Mouse (Mus musculus) hindbrain, postnatal 0 days (tissue): ENCODE results near the gene Tspan15. TPM values are rescaled to one million over a fixed set of nuclear protein-coding genes. Genes with fewer than 3 reads are reported as not detected.

Experiments used
- ATAC-seq: fragments of 200-750 bp; cut with Nextera tagmentation; 2 replicates; pipeline ENCODE4 v1.8.0; 2017; ENCODE audit warnings: mild to moderate bottlenecking, moderate TSS enrichment, moderate library complexity
- DNase-seq: peaks from one replicate; pipeline ENCODE4 v3.0.0-alpha.2; 2015; ENCODE audit warnings: low spot score
- H3K27ac ChIP-seq: fragments of 300-500 bp; sonication (generic); 2 replicates; pipeline ENCODE4 v1.5.1; 2014; ENCODE audit warnings: mild to moderate bottlenecking
- H3K27me3 ChIP-seq: fragments of 300-500 bp; sonication (generic); 2 replicates; pipeline ENCODE4 v1.6.1; 2014; ENCODE audit warnings: low read length, mixed read lengths; ENCODE audit not compliant: insufficient read depth
- H3K36me3 ChIP-seq: fragments of 300-500 bp; sonication (generic); 2 replicates; pipeline ENCODE4 v1.6.1; 2014; ENCODE audit warnings: low read length, mixed read lengths; ENCODE audit not compliant: insufficient read depth
- H3K4me1 ChIP-seq: fragments of 300-500 bp; sonication (generic); 2 replicates; pipeline ENCODE4 v1.6.1; 2014; ENCODE audit warnings: antibody characterized with exemption, low read length, mixed read lengths; ENCODE audit not compliant: insufficient read depth
- H3K4me2 ChIP-seq: fragments of 300-500 bp; sonication (generic); 2 replicates; pipeline ENCODE4 v1.6.1; 2014; ENCODE audit warnings: low read depth, mild to moderate bottlenecking, low read length, moderate library complexity, mixed read lengths
- H3K4me3 ChIP-seq: fragments of 300-500 bp; sonication (generic); 2 replicates; pipeline ENCODE4 v1.5.1; 2014; ENCODE audit warnings: low read length
- H3K9ac ChIP-seq: fragments of 300-500 bp; sonication (generic); replicated peaks from 2 replicates; pipeline ENCODE4 v1.6.1; 2014; ENCODE audit warnings: mild to moderate bottlenecking, low read length, moderate library complexity, mixed read lengths
- H3K9me3 ChIP-seq: fragments of 300-500 bp; sonication (generic); 2 replicates; pipeline ENCODE4 v1.6.1; 2016; ENCODE audit warnings: low read length, mixed read lengths
- CTCF ChIP-seq: IDR thresholded peaks from 2 replicates; pipeline ENCODE4 v1.5.1; 2016; ENCODE audit warnings: antibody characterized with exemption, control low read depth, low read depth
- WGBS: fragments of 180-500 bp; shearing (Covaris S2); extraction: QIAGEN DNeasy Blood & Tissue Kit; methylation state at CpG from one replicate; pipeline ENCODE4 v1.1.7; 2014; 5-methylcytosine and 5-hydroxymethylcytosine counted together
- microRNA-seq, 2 experiments: library from miRNA; unstranded; fragments of <30 nt; microRNA quantifications; one replicate each; pipeline ENCODE4; 2016
- polyA plus RNA-seq: library from polyadenylated mRNA; unstranded; fragments of >200 nt; fragmentation: Nextera tagmentation; extraction: Ambion mirVana; gene quantifications from 2 replicates; pipeline ENCODE4 v1.2.1, GENCODE M21; 2015
- total RNA-seq: library from RNA; depleted of rRNA; stranded (reverse); fragments of >200 nt; gene quantifications from 2 replicates; pipeline ENCODE4 v1.2.3, GENCODE M21; 2014; rRNA removed

Tspan15 gene
- total and polyA plus RNA-seq, 2 experiments from 2014 or later, result 20.4 to 30.8 TPM

GRCm38 (mm10) chr10:62143820-62144219, 87.2 kb downstream of the Tspan15 start, which contains the start of gene Fam241b:
TSS of gene Fam241b (minus strand) at chr10:62143920.
- no peaks in the 10 kb centered on the region for H3K4me1 ChIP-seq
- H3K27ac ChIP-seq, result no peak within 1 kb of the TSS
- no peaks in the 10 kb centered on the region for H3K27me3 ChIP-seq
- no peak for TF ChIP-seq CTCF
- H3K36me3 ChIP-seq, result no peaks in the 10 kb centered on the region
- no peaks in the 10 kb centered on the region for H3K9me3 ChIP-seq
- H3K9ac ChIP-seq, result no peak within 1 kb of the TSS
- ATAC-seq (no peak), DNase-seq (no peak)
- H3K4me2 ChIP-seq, result no peak within 1 kb of the TSS
- no peak within 1 kb of the TSS for H3K4me3 ChIP-seq
- WGBS, result 75% methylated on average over 8 of the region's 8 CpGs

DNA sequence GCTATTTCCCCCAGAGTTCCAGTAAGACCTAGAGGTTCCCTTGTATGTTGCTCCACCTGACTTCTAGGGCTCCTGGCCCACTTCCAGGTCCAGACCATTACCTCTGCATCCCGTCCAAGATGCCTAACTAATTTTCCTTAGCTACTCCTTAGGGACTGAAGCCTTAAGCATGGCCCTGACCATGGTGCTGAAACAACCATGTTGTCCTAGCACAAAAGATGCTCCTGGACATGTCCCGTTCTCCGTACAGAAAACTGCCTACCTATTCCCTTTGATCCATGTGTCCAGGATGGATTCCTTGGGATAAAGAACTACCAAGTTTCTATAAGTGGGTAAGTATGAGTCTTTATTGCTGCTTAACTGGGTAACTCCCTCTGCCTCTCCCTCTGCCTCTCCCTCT, 93.0 kb downstream of the Tspan15 start:
- no peak for DNase-seq
- Histone ChIP-seq H3K27ac (no peak overlapping the region), H3K27me3 (peaks cover 50% of the 10 kb centered on the region), H3K36me3 (no peaks in the 10 kb centered on the region), H3K4me1 (no peaks in the 10 kb centered on the region), H3K9me3 (no peaks in the 10 kb centered on the region), H3K4me2 (no peak overlapping the region), H3K4me3 (no peak overlapping the region), H3K9ac (no peak overlapping the region)
- 30% methylated on average over 3 of the region's 3 CpGs for WGBS
- ATAC-seq, result no peak
- no peak for TF ChIP-seq CTCF

- Histone ChIP-seq H3K27ac (no peak overlapping the region), H3K4me1 (no peaks in the 10 kb centered on the region), H3K27me3 (peaks cover 59% of the 10 kb centered on the region), H3K9me3 (no peaks in the 10 kb centered on the region), H3K9ac (no peak overlapping the region), H3K4me2 (no peak overlapping the region), H3K4me3 (no peak overlapping the region), H3K36me3 (no peaks in the 10 kb centered on the region)
- 9% methylated on average over 4 of the region's 4 CpGs for WGBS
- TF ChIP-seq CTCF, result no peak
- no peak for DNase-seq
- ATAC-seq, result no peak
Measured at GRCm38 (mm10) chr10:62137150-62137549, 93.9 kb downstream of the Tspan15 start.

DNA sequence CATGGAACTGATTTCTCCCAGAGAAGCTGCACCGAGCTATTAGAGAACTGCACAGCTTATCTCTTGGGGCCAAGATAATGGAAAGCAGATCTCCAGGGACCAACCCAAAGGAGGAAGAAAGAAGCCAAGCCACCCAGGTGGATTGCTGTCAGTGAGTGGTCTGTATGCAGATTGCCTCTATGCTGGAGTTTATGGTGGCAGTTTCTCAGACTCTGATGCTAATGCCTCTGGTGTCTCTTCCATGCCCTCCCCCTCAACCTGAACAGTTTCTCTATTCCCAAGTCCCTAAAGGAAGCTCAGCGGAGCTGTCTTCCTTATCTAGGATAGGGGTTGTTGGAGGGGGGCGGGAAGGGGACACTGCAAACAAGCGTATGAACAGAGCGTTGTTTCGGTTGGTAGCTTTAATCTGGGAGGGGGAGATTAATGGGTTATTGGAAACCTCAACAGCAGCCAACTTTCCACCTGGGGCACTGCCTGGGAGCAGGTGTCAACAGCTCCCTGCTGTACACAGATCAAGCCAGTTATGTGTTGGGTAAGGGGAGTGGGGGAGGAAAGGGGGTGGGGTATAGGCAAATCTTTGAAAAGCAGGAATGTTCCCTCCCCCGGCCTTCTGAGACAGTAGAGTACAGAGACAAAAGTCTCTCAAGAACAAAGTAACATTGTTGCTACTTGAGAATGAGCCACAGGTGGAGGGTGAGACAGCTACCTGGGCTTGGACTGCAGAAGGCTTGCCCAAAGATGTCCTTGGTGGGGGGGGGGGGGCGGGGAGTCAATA, 95.2 kb downstream of the Tspan15 start:
- no peak for TF ChIP-seq CTCF
- no peak for DNase-seq
- ATAC-seq, result no peak
- 3% methylated on average over 8 of the region's 8 CpGs for WGBS
- H3K4me3 ChIP-seq, result no peak overlapping the region
- no peak overlapping the region for H3K9ac ChIP-seq
- H3K27ac ChIP-seq, result no peak overlapping the region
- no peaks in the 10 kb centered on the region for H3K9me3 ChIP-seq
- H3K4me1 ChIP-seq, result no peaks in the 10 kb centered on the region
- peaks cover 72% of the 10 kb centered on the region for H3K27me3 ChIP-seq
- H3K4me2 ChIP-seq, result no peak overlapping the region
- no peaks in the 10 kb centered on the region for H3K36me3 ChIP-seq

Small RNA genes lying within 50 kb of the gene (microRNA-seq; reads per million reads assigned to microRNA genes)
- 0.71 to 1.4 reads per million in 2 experiments for gene Mir7662

Other genes starting within 250 kb of the Tspan15 start
- gene Neurog3, start 98.2 kb downstream of the Tspan15 start, total RNA-seq, result not detected in 2 replicates
- not detected in 2 replicates for gene Neurog3, start 98.2 kb downstream of the Tspan15 start, polyA plus RNA-seq
- gene Fam241b, start 87.3 kb downstream of the Tspan15 start, total RNA-seq, result 92.9 and 97.9 TPM in 2 replicates
- gene Fam241b, start 87.3 kb downstream of the Tspan15 start, polyA plus RNA-seq, result 143 and 152 TPM in 2 replicates
- not detected in 2 replicates for gene Tacr2, start 21.2 kb upstream of the Tspan15 start, total RNA-seq
- 0.08 TPM in 2 replicates for gene Tacr2, start 21.2 kb upstream of the Tspan15 start, polyA plus RNA-seq
- 87.7 and 99.6 TPM in 2 replicates for gene Hk1, start 148.7 kb upstream of the Tspan15 start, total RNA-seq
- gene Hk1, start 148.7 kb upstream of the Tspan15 start, polyA plus RNA-seq, result 140 and 144 TPM in 2 replicates
- 2.1 and 2.5 TPM in 2 replicates for gene Hkdc1, start 191.2 kb upstream of the Tspan15 start, total RNA-seq
- 0.82 and 1.1 TPM in 2 replicates for gene Hkdc1, start 191.2 kb upstream of the Tspan15 start, polyA plus RNA-seq
- gene 4930507D05Rik, start 218.2 kb upstream of the Tspan15 start, total RNA-seq, result 1.9 and 2.4 TPM in 2 replicates
- 1.0 and 1.5 TPM in 2 replicates for gene 4930507D05Rik, start 218.2 kb upstream of the Tspan15 start, polyA plus RNA-seq
- gene Supv3l1, start 218.5 kb upstream of the Tspan15 start, total RNA-seq, result 24.8 and 25.8 TPM in 2 replicates
- 15.8 and 16.7 TPM in 2 replicates for gene Supv3l1, start 218.5 kb upstream of the Tspan15 start, polyA plus RNA-seq